Mouse (Mus musculus): ENCODE results near the gene Syde2.

Gene Syde2

GRCm38 (mm10) chr3:146011544-146012218, 24.0 kb downstream of the Syde2 start:
- no peak for DNase-seq (ENCODE audit: low spot score)

- DNase-seq (ENCODE audit: low spot score), result no peak
Observed at GRCm38 (mm10) chr3:146013490-146013889, 25.8 kb downstream of the Syde2 start.

- DNase-seq (ENCODE audit: low spot score), result no peak
Observed at GRCm38 (mm10) chr3:146014321-146014720, 26.7 kb downstream of the Syde2 start.

- DNase-seq (ENCODE audit: low spot score), result no peak
Observed at GRCm38 (mm10) chr3:146016979-146017378, 29.3 kb downstream of the Syde2 start.

GRCm38 (mm10) chr3:146017521-146017920, 29.9 kb downstream of the Syde2 start:
- no peak for DNase-seq (ENCODE audit: low spot score)

- no peak for DNase-seq (ENCODE audit: low spot score)
Observed at GRCm38 (mm10) chr3:146022232-146022631, 34.6 kb downstream of the Syde2 start.

- no peak for DNase-seq (ENCODE audit: low spot score)
Observed at GRCm38 (mm10) chr3:146024746-146025145, 37.1 kb downstream of the Syde2 start.

- DNase-seq (ENCODE audit: low spot score), result no peak
Observed at GRCm38 (mm10) chr3:146025499-146025898, 37.8 kb downstream of the Syde2 start.

GRCm38 (mm10) chr3:146027116-146027515, 39.4 kb downstream of the Syde2 start:
- no peak for DNase-seq (ENCODE audit: low spot score)

GRCm38 (mm10) chr3:146028406-146028805, 40.7 kb downstream of the Syde2 start:
- DNase-seq (ENCODE audit: low spot score), result no peak

- DNase-seq (ENCODE audit: low spot score), result no peak
Observed at GRCm38 (mm10) chr3:146029234-146029633, 41.6 kb downstream of the Syde2 start.

GRCm38 (mm10) chr3:146030255-146030836, 42.7 kb downstream of the Syde2 start:
- no peak for DNase-seq (ENCODE audit: low spot score)

- DNase-seq (ENCODE audit: low spot score), result no peak
Observed at GRCm38 (mm10) chr3:146032976-146033375, 45.3 kb downstream of the Syde2 start.

- DNase-seq (ENCODE audit: low spot score), result no peak
Observed at GRCm38 (mm10) chr3:146037906-146038305, 50.2 kb downstream of the Syde2 start.

GRCm38 (mm10) chr3:146039132-146039903, 51.6 kb downstream of the Syde2 start:
- no peak for DNase-seq (ENCODE audit: low spot score)

- DNase-seq (ENCODE audit: low spot score), result no peak
Observed at GRCm38 (mm10) chr3:146041382-146041781, 53.7 kb downstream of the Syde2 start.

GRCm38 (mm10) chr3:146044977-146045376, 57.3 kb downstream of the Syde2 start:
- peak; percentile 28 for DNase-seq (ENCODE audit: low spot score)

- DNase-seq (ENCODE audit: low spot score), result no peak
Observed at GRCm38 (mm10) chr3:146046076-146046475, 58.4 kb downstream of the Syde2 start.

GRCm38 (mm10) chr3:146047704-146048207, 60.1 kb downstream of the Syde2 start:
- peak; percentile 55 for DNase-seq (ENCODE audit: low spot score)

GRCm38 (mm10) chr3:146049951-146050350, 62.3 kb downstream of the Syde2 start:
- DNase-seq (ENCODE audit: low spot score), result no peak

GRCm38 (mm10) chr3:146051277-146052007, 63.8 kb downstream of the Syde2 start:
- peak; percentile 22 for DNase-seq (ENCODE audit: low spot score)

Measured in urinary bladder, postnatal 14 days (tissue).